Mouse (Mus musculus) G1E-ER4 (cell line): ENCODE results near the gene B3galt5. TPM values are rescaled to one million over a fixed set of nuclear protein-coding genes. Genes with fewer than 3 reads are reported as not detected.

Source experiments
- GATA1 ChIP-seq: IDR thresholded peaks from one replicate; pipeline ENCODE4 v1.8.0; 2012; ENCODE audit warnings: low read length, inconsistent platforms
- polyA plus RNA-seq: library from polyadenylated mRNA; stranded (reverse); fragments of >175 nt; gene quantifications from 2 replicates; pipeline ENCODE4 v1.2.3, GENCODE M21; 2012

The B3galt5 gene
- polyA plus RNA-seq, 1 experiment, result not detected

DNA sequence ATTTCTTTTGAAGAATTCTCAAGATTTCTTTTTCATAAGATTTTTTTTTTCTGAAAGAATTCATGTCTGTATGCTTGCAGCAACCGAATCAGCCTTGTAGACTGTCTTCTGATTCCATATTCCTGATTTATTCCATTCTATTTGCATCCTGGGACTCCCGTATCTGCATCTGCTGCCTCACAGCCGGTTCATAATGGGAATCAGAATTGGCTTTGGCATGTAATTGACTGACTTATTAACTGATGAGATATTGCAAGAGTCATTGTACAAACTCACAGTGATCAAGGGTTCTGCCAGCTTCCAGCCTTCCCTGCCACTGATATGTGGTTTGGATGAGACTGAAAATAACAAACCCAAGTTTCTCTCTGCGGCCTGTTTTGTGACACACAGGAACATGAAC is 67.8 kb downstream of the B3galt5 start:
- no peak for TF ChIP-seq GATA1

DNA sequence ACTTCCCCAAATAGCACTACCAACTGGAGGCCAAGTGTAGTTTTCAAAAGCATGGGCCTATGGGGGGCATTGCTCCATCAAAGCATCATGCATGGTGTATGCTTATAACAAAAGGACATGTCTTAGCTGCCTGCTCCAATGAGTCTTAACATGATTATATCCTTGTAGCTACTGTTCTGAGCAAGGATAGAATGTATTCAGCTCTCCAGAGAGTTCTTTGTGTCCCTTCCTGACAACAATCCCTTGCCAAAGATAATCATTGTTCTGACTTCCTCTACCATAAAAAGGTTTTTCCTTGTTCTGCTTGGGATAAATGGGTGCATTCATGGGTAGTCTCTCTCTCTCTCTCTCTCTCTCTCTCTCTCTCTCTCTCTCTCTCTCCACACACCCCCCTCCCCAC is 68.8 kb downstream of the B3galt5 start:
- no peak for TF ChIP-seq GATA1

DNA sequence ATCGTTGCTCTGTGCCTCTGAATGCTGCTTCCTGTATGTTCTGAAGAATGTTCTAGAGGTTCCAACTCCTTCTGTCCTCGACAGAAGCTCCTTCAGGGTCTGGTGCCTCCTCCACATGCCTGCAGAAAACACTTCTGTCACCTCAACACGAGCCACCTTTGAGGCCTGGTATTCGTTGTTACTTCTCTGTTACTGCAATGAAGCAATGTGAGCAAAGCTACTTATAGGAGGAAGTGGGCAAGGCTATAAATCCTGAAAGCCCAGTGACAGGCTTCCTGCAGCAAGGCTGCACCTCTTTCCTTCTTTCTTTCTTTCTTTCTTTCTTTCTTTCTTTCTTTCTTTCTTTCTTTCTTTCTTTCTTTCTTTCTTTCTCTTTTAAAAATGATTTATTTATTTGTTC is 71.3 kb downstream of the B3galt5 start:
- no peak for TF ChIP-seq GATA1

- TF ChIP-seq GATA1, result no peak
Measured at GRCm38 (mm10) chr16:96317803-96318202, 82.2 kb downstream of the B3galt5 start.

DNA sequence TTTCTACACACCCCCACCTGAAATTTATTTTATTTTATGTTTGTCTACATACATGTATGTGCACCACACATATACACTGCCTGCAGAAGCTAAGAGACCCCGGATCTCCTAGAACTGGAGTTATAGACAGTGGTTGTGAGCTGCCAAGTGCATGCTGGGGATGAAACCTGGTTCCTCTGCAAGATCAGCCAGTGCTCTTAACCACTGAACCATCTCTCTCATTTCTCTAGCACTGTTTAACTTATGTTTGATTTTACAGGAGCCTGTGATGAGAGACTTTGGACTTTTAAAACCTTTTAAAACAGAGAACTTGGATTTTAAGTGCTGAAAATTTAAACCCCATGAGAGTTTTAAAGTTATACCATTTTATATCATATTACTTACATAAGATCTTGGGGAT is 87.1 kb downstream of the B3galt5 start:
- TF ChIP-seq GATA1, result no peak

DNA sequence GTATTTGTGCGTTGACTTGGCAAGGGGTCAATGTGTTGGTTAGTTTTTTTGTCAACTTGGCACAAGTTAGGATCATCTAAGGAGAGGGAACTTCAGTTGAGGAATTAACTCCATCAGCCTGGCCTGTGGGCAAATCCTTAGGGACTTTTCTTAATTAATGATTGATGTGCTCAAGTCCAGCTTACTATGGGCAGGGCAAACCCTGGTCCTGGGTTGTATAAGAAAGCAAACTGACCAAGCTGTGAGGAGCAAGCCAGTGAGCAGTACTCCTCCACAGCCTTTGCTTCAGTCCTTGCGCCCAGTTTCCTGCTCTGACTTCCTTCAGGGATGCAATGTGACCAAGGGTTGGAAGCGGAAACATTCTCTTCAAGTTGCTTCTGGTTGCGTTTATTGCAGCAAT is 87.6 kb downstream of the B3galt5 start:
- TF ChIP-seq GATA1, result no peak

DNA sequence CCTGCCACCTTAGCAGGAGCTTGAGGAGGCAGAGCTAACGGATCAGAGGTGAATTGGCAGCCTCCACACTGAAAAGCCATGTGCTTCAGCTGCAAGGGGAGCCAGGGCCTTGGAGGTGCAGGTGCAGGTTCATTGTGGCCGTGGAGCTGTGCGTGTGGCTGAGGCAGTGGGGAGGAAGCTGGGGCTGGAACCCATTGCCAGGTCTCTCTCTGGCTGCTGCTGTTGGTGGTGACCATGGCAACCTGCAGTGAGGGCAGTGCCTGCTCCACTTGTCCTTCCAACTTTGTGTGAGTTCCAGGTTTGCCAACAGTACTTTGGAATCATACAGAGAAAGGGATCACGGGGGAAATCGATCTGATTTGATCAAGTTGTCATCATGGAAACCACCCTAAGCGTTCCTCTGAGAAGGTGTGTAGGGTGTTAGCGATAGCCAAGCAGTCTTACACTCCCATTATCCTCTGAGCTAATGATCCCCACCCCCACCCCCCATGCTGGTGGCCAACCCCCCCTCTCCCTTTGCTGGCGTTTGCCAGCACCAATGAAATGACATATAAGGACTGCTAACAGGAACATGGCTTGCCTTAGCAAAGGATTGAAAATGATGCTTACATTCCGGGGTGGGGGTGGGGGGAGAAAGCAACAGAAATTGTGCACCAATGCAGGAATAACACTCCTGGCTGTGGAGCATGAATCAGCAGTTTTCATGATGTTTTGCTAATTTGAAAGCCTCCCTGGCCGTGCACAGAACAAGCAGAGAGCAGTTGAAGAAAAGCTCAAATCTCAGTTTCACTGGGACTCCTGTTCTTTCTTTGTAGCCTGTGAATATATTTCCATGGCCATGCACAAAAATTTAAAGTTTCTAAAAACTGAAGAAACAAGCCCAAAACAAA is 90.8 kb downstream of the B3galt5 start:
- no peak for TF ChIP-seq GATA1

GRCm38 (mm10) chr16:96339570-96339969 is 104.0 kb downstream of the B3galt5 start:
- no peak for TF ChIP-seq GATA1

- TF ChIP-seq GATA1, result no peak
Measured at GRCm38 (mm10) chr16:96341269-96341668, 105.7 kb downstream of the B3galt5 start.

DNA sequence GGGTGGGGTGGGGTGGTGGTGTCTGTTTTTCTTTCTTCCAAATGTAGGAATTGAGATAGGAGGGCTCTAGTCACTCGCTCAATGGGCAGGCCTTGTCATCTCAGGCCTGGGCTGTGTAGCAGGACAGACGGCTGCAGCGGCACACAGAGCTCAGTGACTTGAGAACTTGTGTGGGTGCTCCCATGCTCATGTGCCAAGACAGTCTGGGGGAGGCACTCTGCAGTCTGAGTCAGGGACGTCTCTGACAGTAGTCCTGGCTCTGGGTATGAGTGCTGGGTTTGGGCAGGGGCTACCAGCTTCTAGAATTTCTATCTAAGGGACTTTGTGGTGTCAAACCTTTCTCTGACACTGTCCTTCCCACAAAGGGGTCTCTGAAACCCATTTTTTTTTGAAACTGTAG is 106.3 kb downstream of the B3galt5 start:
- no peak for TF ChIP-seq GATA1

DNA sequence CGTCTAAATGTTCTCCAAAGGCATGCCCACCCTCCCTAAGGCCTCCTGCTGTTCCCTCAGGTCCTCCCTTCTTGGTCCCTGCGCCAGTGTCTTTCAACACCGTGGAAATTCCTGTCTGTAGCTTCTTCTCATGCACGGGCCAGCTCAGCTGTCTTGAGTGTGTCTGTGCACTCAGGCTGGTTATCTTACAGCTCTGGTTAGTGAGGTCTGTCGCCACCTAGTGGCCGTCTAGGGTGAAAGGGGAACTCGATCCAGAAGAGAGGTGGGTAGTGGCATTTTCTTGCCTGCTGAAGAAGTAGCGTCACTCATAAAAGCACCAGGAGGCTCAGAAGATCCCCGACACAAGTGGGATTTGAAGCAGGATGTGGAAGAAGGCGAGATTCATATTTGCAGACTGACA is 109.5 kb downstream of the B3galt5 start:
- TF ChIP-seq GATA1, result no peak

- TF ChIP-seq GATA1, result no peak
Measured at GRCm38 (mm10) chr16:96348070-96348469, 112.5 kb downstream of the B3galt5 start.

- TF ChIP-seq GATA1, result no peak
Measured at GRCm38 (mm10) chr16:96348766-96349165, 113.2 kb downstream of the B3galt5 start.

GRCm38 (mm10) chr16:96351520-96351919 is 115.9 kb downstream of the B3galt5 start:
- no peak for TF ChIP-seq GATA1

DNA sequence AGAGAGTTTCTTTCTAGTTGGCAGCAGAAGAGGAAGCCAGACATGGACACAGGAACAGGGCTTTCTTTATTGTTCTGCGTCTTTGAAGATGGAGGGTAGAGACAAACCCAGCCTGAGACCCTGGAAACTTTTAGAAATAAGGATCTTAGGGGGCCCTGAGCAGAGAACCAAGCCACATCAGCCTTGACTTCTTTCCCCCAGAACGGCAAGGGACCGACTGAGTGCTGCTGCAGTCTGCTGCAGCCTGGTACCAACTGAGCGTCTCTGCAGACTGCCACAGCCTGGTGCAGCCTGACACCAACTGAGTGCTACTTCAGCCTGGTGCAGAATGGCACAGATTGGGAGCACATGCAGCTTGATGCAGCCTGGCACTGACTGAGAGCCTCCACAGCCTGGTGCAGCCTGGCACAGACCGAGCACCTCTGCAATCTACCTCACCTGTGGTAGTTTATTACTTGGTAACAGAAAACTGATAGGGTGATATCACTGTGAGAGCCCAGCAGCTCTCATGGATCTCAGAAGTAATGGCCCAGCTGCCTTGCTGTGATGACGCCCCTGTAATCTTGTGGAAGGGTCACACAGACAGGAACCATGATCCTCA is 117.8 kb downstream of the B3galt5 start:
- TF ChIP-seq GATA1, result no peak

DNA sequence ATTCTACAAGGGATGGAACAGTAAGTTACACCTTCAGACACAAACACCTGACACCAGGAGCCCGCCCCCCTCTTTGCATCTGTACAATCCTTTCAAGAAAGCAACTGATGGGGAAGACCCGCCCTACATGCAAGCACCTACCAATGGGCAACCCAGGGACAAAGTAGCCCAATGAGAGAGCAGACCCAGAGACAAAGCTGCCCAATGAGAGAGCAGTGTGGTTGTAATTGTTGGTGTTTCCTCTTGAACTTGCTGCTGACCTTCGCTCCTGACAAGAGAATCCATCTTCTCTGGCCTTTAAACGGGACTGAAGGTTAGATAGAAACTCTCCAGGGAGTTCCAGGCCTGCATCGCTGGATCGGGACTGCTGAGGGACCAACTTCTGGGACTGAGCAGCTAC is 118.4 kb downstream of the B3galt5 start:
- no peak for TF ChIP-seq GATA1

- no peak for TF ChIP-seq GATA1
Measured at GRCm38 (mm10) chr16:96357903-96358302, 122.3 kb downstream of the B3galt5 start.
